Mouse (Mus musculus) liver, embryonic 14.5 days (tissue): ENCODE data around the gene Coro1b. TPM values are rescaled to one million over a fixed set of nuclear protein-coding genes. Genes with fewer than 3 reads are reported as not detected.

ENCODE experiments used
- ATAC-seq: fragments of 200-750 bp; cut with Nextera tagmentation; 2 replicates; pipeline ENCODE4 v1.8.0; 2017; ENCODE audit warnings: moderate number of reproducible peaks, mild to moderate bottlenecking, moderate library complexity; ENCODE audit not compliant: insufficient read depth
- DNase-seq, 3 experiments: peaks; one replicate each; pipeline ENCODE4 v3.0.0-alpha.2; 2012 to 2013; ENCODE audit warnings: low read depth in 3 of 3, low spot score in 3 of 3
- H3K27ac ChIP-seq: fragments of 300-500 bp; sonication (generic); 2 replicates; pipeline ENCODE4 v1.5.1; 2014; ENCODE audit warnings: moderate library complexity, mild to moderate bottlenecking, control low read depth, inconsistent platforms
- H3K27me3 ChIP-seq: fragments of 300-500 bp; sonication (generic); 2 replicates; pipeline ENCODE4 v1.6.1; 2014; ENCODE audit warnings: mild to moderate bottlenecking, low read length, moderate library complexity; ENCODE audit not compliant: control insufficient read depth, insufficient read depth
- H3K36me3 ChIP-seq: fragments of 300-500 bp; sonication (generic); replicated peaks from 2 replicates; pipeline ENCODE4 v1.6.1; 2014; ENCODE audit warnings: low read depth; ENCODE audit not compliant: control insufficient read depth, insufficient read depth
- H3K4me1 ChIP-seq, 2 experiments: fragments of 200-500 bp in 1 of 2; fragments of 300-500 bp in 1 of 2; sonication (generic) in 1 of 2; replicated peaks; 2 replicates each; pipeline ENCODE4 v1.6.1; 2012 to 2014; ENCODE audit warnings: antibody characterized with exemption in 1 of 2, inconsistent platforms in 1 of 2, low read length in 1 of 2; ENCODE audit not compliant: control insufficient read depth in 2 of 2, insufficient read depth in 2 of 2
- H3K4me2 ChIP-seq: fragments of 300-500 bp; sonication (generic); 2 replicates; pipeline ENCODE4 v1.6.1; 2014; ENCODE audit warnings: low read depth, mild to moderate bottlenecking, control low read depth, moderate library complexity
- H3K4me3 ChIP-seq, 2 experiments: fragments of 200-500 bp in 1 of 2; fragments of 300-500 bp in 1 of 2; sonication (generic) in 1 of 2; 2 replicates each; pipeline ENCODE4 v1.5.1; 2012 to 2014; ENCODE audit warnings: low read depth in 2 of 2, low read length in 2 of 2, mild to moderate bottlenecking in 2 of 2, control low read depth in 1 of 2, inconsistent platforms in 1 of 2, moderate library complexity in 1 of 2; ENCODE audit not compliant: insufficient read depth in 1 of 2
- H3K9ac ChIP-seq: fragments of 300-500 bp; sonication (generic); replicated peaks from 2 replicates; pipeline ENCODE4 v1.6.1; 2014; ENCODE audit warnings: mild to moderate bottlenecking, control low read depth, moderate library complexity
- H3K9me3 ChIP-seq: fragments of 300-500 bp; sonication (generic); 2 replicates; pipeline ENCODE4 v1.6.1; 2016; ENCODE audit warnings: low read length, mixed read lengths; ENCODE audit not compliant: control insufficient read depth
- CTCF ChIP-seq: IDR thresholded peaks from 2 replicates; pipeline ENCODE4 v1.5.1; 2016; ENCODE audit warnings: antibody characterized with exemption, low read depth, control low read depth
- EP300 ChIP-seq: IDR thresholded peaks from 2 replicates; pipeline ENCODE4 v1.6.1; 2016; ENCODE audit warnings: antibody characterized with exemption, low read depth
- WGBS: fragments of 180-500 bp; shearing (Covaris S2); extraction: QIAGEN DNeasy Blood & Tissue Kit; methylation state at CpG from one replicate; pipeline ENCODE4 v1.1.7; 2014; ENCODE audit not compliant: insufficient replicate concordance; 5-methylcytosine and 5-hydroxymethylcytosine counted together
- polyA plus RNA-seq, 2 experiments: library from polyadenylated mRNA; depleted of rRNA in 1 of 2; stranded (reverse) in 1 of 2; unstranded in 1 of 2; fragments of >200 nt; fragmentation: Nextera tagmentation in 1 of 2; extraction: Ambion mirVana in 1 of 2; gene quantifications; 2 replicates each; pipeline versions ENCODE4 v1.2.1 to v1.2.3; 2012 to 2014

Gene Coro1b
- polyA plus RNA-seq, 2 experiments, result 57.5 to 59.2 TPM

GRCm38 (mm10) chr19:4194776-4195650, 46.6 kb downstream of the Coro1b start:
- WGBS, result 74% methylated on average over 12 of the region's 12 CpGs
- no peak for TF ChIP-seq EP300
- TF ChIP-seq CTCF, result no peak
- Histone ChIP-seq H3K4me3 (no peak overlapping the region), H3K4me1 (peaks cover 15 to 27% of the 10 kb centered on the region in 2 experiments), H3K9me3 (no peaks in the 10 kb centered on the region), H3K36me3 (peaks cover 52% of the 10 kb centered on the region), H3K27ac (no peak overlapping the region), H3K9ac (no peak overlapping the region), H3K27me3 (no peaks in the 10 kb centered on the region), H3K4me2 (no peak overlapping the region; the same call in 1 of the 2 replicates)
- ATAC-seq (no peak), DNase-seq (no peak)

- no peak overlapping the region for H3K4me2 ChIP-seq
- no peak overlapping the region for H3K9ac ChIP-seq
- ATAC-seq (no peak), DNase-seq (no peak)
- H3K4me1 ChIP-seq, result peaks cover 21 to 30% of the 10 kb centered on the region in 2 experiments
- H3K27me3 ChIP-seq, result no peaks in the 10 kb centered on the region
- no peak overlapping the region for H3K27ac ChIP-seq
- H3K36me3 ChIP-seq, result peaks cover 55% of the 10 kb centered on the region
- WGBS, result 59% methylated on average over 2 of the region's 2 CpGs
- no peaks in the 10 kb centered on the region for H3K9me3 ChIP-seq
- no peak overlapping the region for H3K4me3 ChIP-seq
- TF ChIP-seq CTCF (no peak), EP300 (no peak)
These were observed 47.6 kb downstream of the Coro1b start for GRCm38 (mm10) chr19:4196048-4196447.

- Histone ChIP-seq H3K27me3 (no peaks in the 10 kb centered on the region), H3K36me3 (peaks cover 55% of the 10 kb centered on the region), H3K4me1 (peaks cover 16 to 25% of the 10 kb centered on the region in 2 experiments), H3K4me3 (no peak overlapping the region), H3K27ac (no peak overlapping the region), H3K9me3 (no peaks in the 10 kb centered on the region), H3K4me2 (no peak overlapping the region), H3K9ac (no peak overlapping the region)
- no peak for DNase-seq
- no peak for ATAC-seq
- no peak for TF ChIP-seq CTCF
- no peak for TF ChIP-seq EP300
- WGBS, result 54% methylated on average over 5 of the region's 5 CpGs
These were observed 48.1 kb downstream of the Coro1b start for GRCm38 (mm10) chr19:4196548-4196947.

- Histone ChIP-seq H3K27me3 (no peaks in the 10 kb centered on the region), H3K9me3 (no peaks in the 10 kb centered on the region), H3K9ac (no peak overlapping the region), H3K4me1 (peaks cover 15 to 29% of the 10 kb centered on the region in 2 experiments), H3K4me3 (no peak overlapping the region), H3K27ac (no peak overlapping the region), H3K4me2 (no peak overlapping the region), H3K36me3 (peaks cover 55% of the 10 kb centered on the region)
- WGBS, result 57% methylated on average over 3 of the region's 3 CpGs
- ATAC-seq (no peak), DNase-seq (no peak)
- TF ChIP-seq EP300 (no peak), CTCF (no peak)
These were observed 48.8 kb downstream of the Coro1b start for GRCm38 (mm10) chr19:4197180-4197579.

GRCm38 (mm10) chr19:4201291-4201909, 53.0 kb downstream of the Coro1b start, which contains the start of gene Rad9a:
Gene Rad9a (minus strand): TSS chr19:4201662.
- TF ChIP-seq CTCF (no peak), EP300 (no peak)
- WGBS, result 0% methylated on average over 34 of the region's 34 CpGs
- DNase-seq, result peak; percentile 98
- H3K27me3 ChIP-seq, result no peaks in the 10 kb centered on the region; the same call in none of the 2 replicates
- peak within 1 kb of the TSS; percentile 79 for H3K27ac ChIP-seq
- H3K4me3 ChIP-seq, result peak within 1 kb of the TSS; percentile 89 to 91
- H3K9ac ChIP-seq, result peak within 1 kb of the TSS; percentile 96
- H3K4me2 ChIP-seq, result peak within 1 kb of the TSS; percentile 98
- H3K36me3 ChIP-seq, result peaks cover 22% of the 10 kb centered on the region
- ATAC-seq, result peak; percentile 86
- H3K4me1 ChIP-seq, result peaks cover 8 to 23% of the 10 kb centered on the region in 2 experiments
- H3K9me3 ChIP-seq, result no peaks in the 10 kb centered on the region
